Mouse (Mus musculus): Measurements from ENCODE around the gene Cd79b. TPM values are rescaled to one million over a fixed set of nuclear protein-coding genes. Genes with fewer than 3 reads are reported as not detected.

Cd79b gene
- 1,000 to 10,000 TPM; 1,785 to 1,834 TPM for total RNA-seq (2023)

GRCm38 (mm10) chr11:106314333-106314812, at the start of gene Cd79b:
Cd79b (minus strand) TSS chr11:106314762.

DNA sequence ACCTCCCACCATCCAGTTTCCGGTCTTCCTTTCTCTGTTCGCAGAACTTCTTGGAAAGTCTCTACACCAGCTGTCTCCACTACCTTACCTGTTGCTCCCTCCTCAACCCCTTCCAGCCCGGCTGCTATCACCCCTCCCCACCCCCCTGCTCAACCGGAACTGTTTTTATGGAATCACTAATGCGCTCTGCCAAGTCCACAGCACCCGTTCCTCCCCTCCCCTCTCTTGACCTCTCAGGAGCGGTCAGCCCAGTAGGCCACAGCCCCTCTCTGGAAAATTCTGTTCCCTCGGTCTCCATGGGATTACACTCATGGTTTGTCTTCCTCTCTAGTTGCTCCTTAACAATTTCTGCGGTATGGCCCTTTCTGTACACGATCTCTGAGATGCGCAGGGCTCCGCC, 38.6 kb upstream of the Cd79b start, which contains the start of gene Scn4a:
Scn4a (minus strand) TSS at position 101 of the 400 bp plus-strand sequence.

GRCm38 (mm10) chr11:106301765-106302164, 12.8 kb downstream of the Cd79b start, which contains the start of gene Gh:
Gh (minus strand) TSS chr11:106301865.

GRCm38 (mm10) chr11:106276454-106276853, 38.1 kb downstream of the Cd79b start, which contains the start of gene Tcam1:
Tcam1 (plus strand) TSS chr11:106276672.

DNA sequence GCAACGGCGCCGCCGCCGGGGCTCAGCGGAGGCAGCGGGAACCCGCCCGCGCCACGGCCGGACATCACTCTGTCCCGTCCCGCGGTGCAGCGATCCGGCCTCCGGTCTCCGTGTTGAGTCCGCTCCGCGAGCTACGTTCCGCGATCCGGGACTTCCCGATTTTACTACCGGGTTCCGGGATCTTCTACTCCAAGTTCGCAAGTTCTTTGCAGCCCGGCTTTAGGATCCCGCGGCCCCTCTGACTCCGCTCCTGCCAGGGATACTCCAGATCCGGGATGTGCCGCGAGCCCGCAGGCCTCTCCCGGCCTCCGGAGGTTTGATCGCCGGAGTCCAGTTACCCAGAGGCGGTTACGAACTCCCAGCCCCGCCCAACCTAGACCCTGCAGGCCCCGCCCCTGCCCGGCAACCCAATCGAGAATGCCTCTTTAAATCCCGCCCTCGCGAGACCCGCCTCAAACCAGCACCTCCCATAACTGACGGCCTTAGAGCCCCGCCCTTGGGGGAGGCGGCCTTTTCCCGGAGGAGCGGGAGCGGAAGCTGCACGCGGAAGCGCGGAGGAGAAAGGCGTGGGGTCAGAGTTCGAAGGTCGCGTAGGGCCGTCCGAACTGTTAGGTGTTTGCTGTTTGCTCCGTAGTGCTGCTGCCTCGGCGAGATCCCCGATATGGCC, 41.8 kb downstream of the Cd79b start, which contains the start of gene Smarcd2:
Smarcd2 (minus strand) TSS at position 329 of the 667 bp plus-strand sequence.

Other genes starting within 250 kb of the Cd79b start
- gene Taco1, start 248.7 kb downstream of the Cd79b start, total RNA-seq (2023): 10 to 100 TPM in 1 of 2 experiments, 1 to 10 TPM in 1; 7.7 to 12.7 TPM
- gene Map3k3, start 230.1 kb downstream of the Cd79b start, total RNA-seq (2023): 100 to 1,000 TPM; 121 to 133 TPM
- gene Gm10840, start 153.9 kb downstream of the Cd79b start, total RNA-seq (2023): 10 to 100 TPM in 1 of 2 experiments, 1 to 10 TPM in 1; 4.0 to 15.8 TPM
- 100 to 1,000 TPM; 463 to 554 TPM for gene Limd2, start 153.9 kb downstream of the Cd79b start, total RNA-seq (2023)
- gene Strada, start 112.6 kb downstream of the Cd79b start, total RNA-seq (2023): 10 to 100 TPM; 41.1 to 48.4 TPM
- 10 to 100 TPM; 44.7 to 47.6 TPM for gene Ccdc47, start 98.4 kb downstream of the Cd79b start, total RNA-seq (2023)
- gene Ddx42, start 97.8 kb downstream of the Cd79b start, total RNA-seq (2023): 10 to 100 TPM; 74.1 to 75.4 TPM
- gene Ftsj3, start 58.7 kb downstream of the Cd79b start, total RNA-seq (2023): 10 to 100 TPM; 73.2 to 73.5 TPM
- gene Psmc5, start 58.6 kb downstream of the Cd79b start, total RNA-seq (2023): 10 to 100 TPM; 54.6 to 62.8 TPM
- 100 to 1,000 TPM; 164 to 173 TPM for gene Smarcd2, start 41.8 kb downstream of the Cd79b start, total RNA-seq (2023)
- gene Tcam1, start 38.1 kb downstream of the Cd79b start, total RNA-seq (2023): under 1 TPM in 1 of 2 experiments, not detected in 1; 0.18 TPM
- 10 to 100 TPM; 10.4 to 10.9 TPM for gene Gh, start 12.9 kb downstream of the Cd79b start, total RNA-seq (2023)
- 10 to 100 TPM; 22.0 to 23.5 TPM for gene Scn4a, start 38.5 kb upstream of the Cd79b start, total RNA-seq (2023)
- gene Prr29, start 50.7 kb upstream of the Cd79b start, total RNA-seq (2023): not detected
- gene Icam2, start 73.3 kb upstream of the Cd79b start, total RNA-seq (2023): 100 to 1,000 TPM; 104 to 109 TPM
- gene Ern1, start 173.1 kb upstream of the Cd79b start, total RNA-seq (2023): 10 to 100 TPM; 10.3 to 11.7 TPM

Measured in B cell, adult 67 days (primary cell).